Mouse (Mus musculus) layer of hippocampus, adult 6 months (tissue): Measurements from ENCODE around the gene Nup62. TPM values are rescaled to one million over a fixed set of nuclear protein-coding genes. Genes with fewer than 3 reads are reported as not detected.

Source experiments
- long read RNA-seq, 2 experiments: library from polyadenylated mRNA; unstranded; transcript quantifications; one replicate each; pipeline ENCODE4 v2.0.0; 2019 to 2020
- microRNA-seq: library from miRNA; unstranded; fragments of <30 nt; microRNA quantifications from one replicate; pipeline ENCODE4 v1.2.0, GENCODE M21; 2020
- polyA plus RNA-seq: library from polyadenylated mRNA; unstranded; fragments of <200 nt; fragmentation: Nextera tagmentation; gene quantifications from 2 replicates; pipeline ENCODE4 v1.2.3, GENCODE M21; 2021

The Nup62 gene
- 10.2 and 10.5 TPM in 2 replicates for polyA plus RNA-seq
- long read RNA-seq, experiment 1, transcript Nup62-201 (2 exons, 2,722 nt): major isoform, 7 of 7 reads
- long read RNA-seq, experiment 1, partial matches to known transcripts: 0 of 7 reads
- long read RNA-seq, experiment 1, other reads (novel, unspliced or antisense): 0 of 7 reads
- long read RNA-seq, experiment 2, transcript Nup62-201 (2 exons, 2,722 nt): major isoform, 68 of 70 reads
- long read RNA-seq, experiment 2, partial matches to known transcripts: 0 of 70 reads
- long read RNA-seq, experiment 2, other reads (novel, unspliced or antisense): 2 of 70 reads

DNA sequence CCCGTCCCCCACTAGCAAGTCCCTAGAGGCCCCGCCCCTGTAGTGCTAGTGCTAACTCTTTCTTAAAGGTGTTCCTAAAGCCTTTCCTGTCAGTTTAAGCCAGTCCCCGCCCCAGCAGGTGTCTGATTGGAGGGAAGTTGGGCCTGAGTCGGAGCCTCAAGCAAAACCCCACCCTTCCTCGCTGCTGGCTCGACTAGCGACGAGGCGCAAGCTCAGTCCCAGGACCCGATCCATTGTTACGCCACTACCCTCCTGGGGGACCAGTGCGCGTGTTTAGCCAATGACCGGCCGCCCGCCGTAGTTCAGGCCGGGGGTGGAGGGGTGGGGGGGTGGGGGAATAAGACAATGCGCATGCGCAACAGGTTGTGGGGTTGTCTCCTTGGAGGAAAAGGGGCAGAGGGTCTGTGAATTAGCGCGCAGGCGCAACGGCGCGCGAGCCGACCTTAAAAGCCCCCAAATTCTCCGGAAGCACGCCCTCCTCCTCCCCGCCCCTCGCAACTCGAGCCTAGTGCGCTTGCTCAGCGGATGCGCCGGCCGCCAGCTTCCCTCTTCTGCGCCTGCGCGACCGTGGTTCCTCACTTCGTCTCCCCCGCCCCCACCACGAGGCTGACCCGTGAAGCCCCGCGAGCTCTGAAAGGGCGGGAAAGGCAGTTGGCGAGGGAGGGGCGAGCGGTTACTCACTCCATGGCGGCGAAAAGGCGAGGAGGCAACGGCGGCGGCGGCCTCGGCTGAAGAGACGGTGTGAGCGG lies at the start of gene Nup62, which contains the start of gene Il4i1:
TSS of gene Nup62 (plus strand) at position 368 of the 749 bp plus-strand sequence.
TSS of gene Il4i1 (plus strand) at position 667 of the 749 bp plus-strand sequence.

DNA sequence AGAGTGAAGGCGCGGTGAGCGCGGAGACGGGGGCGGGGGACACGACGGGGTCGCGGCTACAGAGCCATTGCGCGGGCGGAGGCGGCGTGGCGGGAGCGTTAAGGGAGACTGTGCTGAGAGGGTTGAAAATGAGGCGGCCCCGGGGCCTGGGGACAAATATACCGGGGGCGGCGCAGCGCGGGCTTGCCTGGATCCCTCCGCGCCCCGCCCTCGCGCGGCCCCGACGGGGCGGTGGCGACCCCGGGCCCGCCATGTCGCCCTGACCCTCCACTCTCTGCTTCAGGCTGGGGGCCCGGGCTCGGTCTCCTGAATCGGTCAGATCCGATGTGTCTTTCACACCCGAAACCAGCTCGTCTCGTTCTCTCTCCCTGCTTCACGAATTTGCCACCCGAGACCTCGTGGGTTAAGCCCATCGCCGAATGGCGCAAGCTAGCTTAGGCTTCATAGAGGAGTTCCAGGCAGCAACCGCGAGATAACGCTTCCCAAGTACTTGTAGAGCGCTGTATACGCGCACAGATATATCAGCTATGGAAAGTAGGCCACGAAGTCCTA lies 658 bp downstream of the Nup62 start, which contains the start of gene Atf5:
TSS of gene Atf5 (minus strand) at position 189 of the 552 bp plus-strand sequence.

DNA sequence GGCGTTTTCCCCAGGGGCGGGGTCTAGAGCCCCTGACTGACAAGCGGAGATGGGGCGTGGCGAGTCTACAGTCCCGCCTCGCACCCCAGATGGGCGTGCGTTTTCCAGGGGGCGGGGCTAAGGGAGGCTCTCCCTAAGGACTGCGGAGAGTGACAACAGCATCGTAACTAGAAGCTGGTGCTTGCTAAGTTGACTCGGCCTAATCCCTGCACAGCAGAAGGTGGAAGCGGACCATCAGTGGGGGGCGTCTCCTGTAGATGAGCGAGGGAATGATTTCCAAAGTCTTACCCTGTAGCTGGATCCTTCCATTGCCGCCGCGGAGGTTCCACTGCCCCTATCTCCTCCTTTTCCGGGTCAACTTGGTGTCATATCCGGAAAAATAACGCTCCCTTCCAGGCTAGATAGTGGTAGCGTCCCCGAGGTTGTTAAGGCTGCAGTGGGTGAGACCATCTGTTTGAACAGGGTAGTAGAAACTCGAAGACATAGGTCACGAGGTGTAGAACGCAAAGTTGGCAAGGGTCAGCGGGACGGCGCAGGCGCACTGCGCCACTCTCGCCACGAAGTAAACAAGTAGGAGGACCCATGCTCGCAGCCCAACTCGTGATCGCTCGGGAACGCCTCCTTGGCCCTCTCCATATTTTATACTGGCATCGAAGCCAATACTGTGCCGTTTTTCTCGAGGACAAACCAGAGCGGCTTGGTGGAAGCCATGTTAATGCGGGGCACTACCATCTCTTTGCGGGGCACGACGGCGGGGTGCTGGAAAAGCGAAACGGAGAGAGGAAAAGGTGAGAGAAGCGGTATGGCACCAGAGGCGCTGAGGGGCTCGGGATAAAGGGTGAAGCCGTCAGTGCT lies 32.9 kb downstream of the Nup62 start, which contains the start of the genes Akt1s1 and Tbc1d17:
TSS of gene Akt1s1 (plus strand) at position 431 of the 855 bp plus-strand sequence.
TSS of gene Tbc1d17 (minus strand) at position 519 of the 855 bp plus-strand sequence.

DNA sequence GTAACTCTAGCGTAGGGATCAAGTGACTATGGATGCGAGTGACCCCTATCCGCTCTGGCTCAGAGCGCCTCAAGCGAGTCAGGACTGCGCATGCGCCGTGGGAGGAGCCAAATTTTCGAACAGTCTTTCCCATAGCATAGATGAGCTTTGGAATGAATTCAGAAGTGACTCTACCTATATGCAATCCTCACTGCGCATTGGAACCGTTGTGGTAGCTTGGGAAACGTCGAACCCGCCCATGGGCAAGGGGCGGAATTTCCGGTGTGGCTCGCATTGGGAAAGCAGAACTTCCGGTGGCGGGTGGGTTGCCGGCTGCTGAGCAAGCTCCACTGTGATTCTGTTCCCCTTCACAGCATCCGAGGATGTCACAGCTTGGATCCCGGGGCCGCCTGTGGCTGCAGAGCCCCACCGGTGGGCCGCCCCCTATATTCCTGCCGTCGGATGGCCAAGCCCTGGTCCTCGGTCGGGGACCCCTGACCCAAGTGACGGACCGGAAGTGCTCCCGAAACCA lies 41.2 kb downstream of the Nup62 start, which contains the start of gene Pnkp:
TSS of gene Pnkp (plus strand) at position 98 of the 511 bp plus-strand sequence.

DNA sequence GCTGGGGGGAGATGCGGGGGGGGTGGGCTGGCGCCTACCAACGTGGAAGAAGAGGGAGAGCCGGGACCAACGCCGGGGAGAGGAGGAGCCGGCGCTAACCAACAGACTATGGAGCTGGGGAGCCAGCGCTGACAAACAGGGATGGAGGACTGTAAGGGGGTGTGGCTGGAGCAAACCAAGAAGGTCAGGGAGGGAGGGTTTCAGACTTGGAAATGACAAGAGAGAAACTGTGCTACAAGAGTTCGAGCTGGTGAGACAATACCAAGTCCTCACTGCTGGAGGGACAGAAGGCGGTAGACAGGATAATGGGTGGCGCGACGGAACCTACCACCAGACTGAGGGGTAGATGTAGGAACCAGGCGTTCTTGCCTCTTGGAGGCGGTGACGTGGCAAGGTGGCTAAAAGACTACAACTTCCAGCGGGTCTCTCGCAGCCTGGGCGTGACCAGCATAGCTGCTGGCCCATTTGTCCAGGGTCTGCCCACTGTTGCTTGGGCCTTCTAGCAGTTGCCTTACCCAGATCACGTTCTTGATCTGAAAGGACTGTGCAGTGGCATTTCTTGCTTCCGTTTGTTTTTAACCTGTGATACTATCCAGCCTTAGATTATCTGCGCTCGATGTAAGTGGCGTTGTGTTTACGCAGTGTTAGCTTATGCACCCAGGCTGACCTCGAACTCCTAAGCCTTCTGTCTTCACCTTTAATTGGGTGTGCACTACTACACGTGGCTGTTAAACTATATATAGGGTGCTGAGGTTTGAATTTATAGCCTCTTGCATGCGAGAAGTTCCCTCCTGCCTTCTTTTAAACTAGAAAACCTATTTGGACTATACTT lies 54.0 kb downstream of the Nup62 start, which contains the start of gene Ptov1:
TSS of gene Ptov1 (minus strand) at position 92 of the 832 bp plus-strand sequence.

Small RNA genes within 50 kb of the gene (microRNA-seq; reads per million reads assigned to microRNA genes)
- gene Mir707: not detected

Other genes starting within 250 kb of the Nup62 start
- gene Napsa, start 243.7 kb upstream of the Nup62 start, polyA plus RNA-seq: 0.09 and 0.10 TPM in 2 replicates
- gene Kcnc3, start 225.4 kb upstream of the Nup62 start, polyA plus RNA-seq: 3.3 and 4.2 TPM in 2 replicates
- 29.7 and 33.9 TPM in 2 replicates for gene Myh14, start 145.2 kb upstream of the Nup62 start, polyA plus RNA-seq
- not detected in 2 replicates for gene Izumo2, start 107.3 kb upstream of the Nup62 start, polyA plus RNA-seq
- gene Vrk3, start 67.7 kb upstream of the Nup62 start, polyA plus RNA-seq: 35.9 and 36.4 TPM in 2 replicates
- gene Zfp473, start 65.0 kb upstream of the Nup62 start, polyA plus RNA-seq: 0.11 and 0.16 TPM in 2 replicates
- gene Il4i1, start 299 bp downstream of the Nup62 start, polyA plus RNA-seq: 0.57 and 0.79 TPM in 2 replicates
- 0.68 and 0.74 TPM in 2 replicates for gene Atf5, start 570 bp downstream of the Nup62 start, polyA plus RNA-seq
- gene Akt1s1, start 32.9 kb downstream of the Nup62 start, polyA plus RNA-seq: 30.7 and 33.9 TPM in 2 replicates
- gene Tbc1d17, start 33.0 kb downstream of the Nup62 start, polyA plus RNA-seq: 57.9 and 60.7 TPM in 2 replicates
- gene Pnkp, start 41.1 kb downstream of the Nup62 start, polyA plus RNA-seq: 27.8 and 30.3 TPM in 2 replicates
- 147 and 187 TPM in 2 replicates for gene Ptov1, start 53.7 kb downstream of the Nup62 start, polyA plus RNA-seq
- gene Med25, start 76.6 kb downstream of the Nup62 start, polyA plus RNA-seq: 143 and 184 TPM in 2 replicates
- gene Fuz, start 80.0 kb downstream of the Nup62 start, polyA plus RNA-seq: 12.1 TPM in 2 replicates
- 34.8 and 42.1 TPM in 2 replicates for gene Ap2a1, start 113.4 kb downstream of the Nup62 start, polyA plus RNA-seq
- gene Tsks, start 127.1 kb downstream of the Nup62 start, polyA plus RNA-seq: 0.28 and 0.35 TPM in 2 replicates
- 86.2 and 86.7 TPM in 2 replicates for gene Cpt1c, start 158.8 kb downstream of the Nup62 start, polyA plus RNA-seq
- gene Prmt1, start 170.5 kb downstream of the Nup62 start, polyA plus RNA-seq: 6.7 and 7.4 TPM in 2 replicates
- gene Irf3, start 181.6 kb downstream of the Nup62 start, polyA plus RNA-seq: 10.7 and 12.0 TPM in 2 replicates
- 1.6 and 2.6 TPM in 2 replicates for gene Bcl2l12, start 182.6 kb downstream of the Nup62 start, polyA plus RNA-seq
- 63.8 and 108 TPM in 2 replicates for gene Scaf1, start 200.3 kb downstream of the Nup62 start, polyA plus RNA-seq
- 3.8 and 4.0 TPM in 2 replicates for gene Rras, start 201.9 kb downstream of the Nup62 start, polyA plus RNA-seq
- 4.7 and 5.4 TPM in 2 replicates for gene Prr12, start 236.8 kb downstream of the Nup62 start, polyA plus RNA-seq
- 36.0 and 41.3 TPM in 2 replicates for gene Nosip, start 246.3 kb downstream of the Nup62 start, polyA plus RNA-seq
- 9.2 and 10.8 TPM in 2 replicates for gene Prrg2, start 246.6 kb downstream of the Nup62 start, polyA plus RNA-seq